Mouse (Mus musculus) urinary bladder, postnatal 36 days (tissue): ENCODE results near the gene Calml4.
"Not testable (repeated sequence)": the region's sequence is repeated elsewhere in the genome, so short reads cannot be mapped to it uniquely, and the experiment has no call there.

Experiments used
- DNase-seq, 2 experiments: peaks; one replicate each; pipeline ENCODE4 v3.0.0; 2022; ENCODE audit warnings: low spot score in 2 of 2, mixed read lengths in 1 of 2

Gene Calml4

GRCm38 (mm10) chr9:62835705-62836446, 22.0 kb upstream of the Calml4 start:
- DNase-seq, result no peak

GRCm38 (mm10) chr9:62837611-62838010, 20.3 kb upstream of the Calml4 start:
- DNase-seq, result no peak

- no peak for DNase-seq
Measured at GRCm38 (mm10) chr9:62838146-62838505, 19.8 kb upstream of the Calml4 start.

- peak; percentile 60 to 73 for DNase-seq
Measured at GRCm38 (mm10) chr9:62838506-62839171, 19.2 kb upstream of the Calml4 start, which contains the start of gene Cln6. TSS of gene Cln6 (plus strand) at chr9:62838785.

GRCm38 (mm10) chr9:62839172-62839770, 18.6 kb upstream of the Calml4 start:
- no peak for DNase-seq

GRCm38 (mm10) chr9:62843356-62844024, 14.4 kb upstream of the Calml4 start:
- DNase-seq, result no peak

- DNase-seq, result no peak
Measured at GRCm38 (mm10) chr9:62844461-62844860, 13.4 kb upstream of the Calml4 start.

GRCm38 (mm10) chr9:62847694-62848093, 10.2 kb upstream of the Calml4 start:
- peak; percentile 74 to 84 for DNase-seq

GRCm38 (mm10) chr9:62848641-62849040, 9.2 kb upstream of the Calml4 start:
- no peak for DNase-seq

DNA sequence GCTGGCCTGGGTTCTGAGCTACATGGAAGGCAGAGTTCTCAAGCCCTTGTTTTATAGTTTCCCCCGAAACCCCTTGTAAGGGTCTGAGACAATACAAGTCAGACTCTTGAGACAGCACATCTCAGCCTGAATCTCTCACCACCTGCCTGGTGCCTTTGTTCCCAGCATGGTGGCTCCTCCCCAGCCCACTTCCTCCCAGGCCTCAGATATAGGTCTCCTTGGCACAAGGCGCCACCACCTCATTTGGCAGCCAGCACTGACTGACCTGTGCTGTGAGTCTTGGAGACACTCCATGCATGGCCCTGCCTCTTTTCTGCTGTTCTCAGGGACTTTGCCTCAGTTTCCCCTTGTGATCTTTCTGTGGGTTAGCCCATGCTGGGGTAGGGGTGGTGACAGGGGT, 6.3 kb upstream of the Calml4 start:
- DNase-seq, result no peak

GRCm38 (mm10) chr9:62854483-62854882, 3.4 kb upstream of the Calml4 start:
- DNase-seq, result no peak

- no peak for DNase-seq
Measured at GRCm38 (mm10) chr9:62857216-62857615, 664 bp upstream of the Calml4 start.

DNA sequence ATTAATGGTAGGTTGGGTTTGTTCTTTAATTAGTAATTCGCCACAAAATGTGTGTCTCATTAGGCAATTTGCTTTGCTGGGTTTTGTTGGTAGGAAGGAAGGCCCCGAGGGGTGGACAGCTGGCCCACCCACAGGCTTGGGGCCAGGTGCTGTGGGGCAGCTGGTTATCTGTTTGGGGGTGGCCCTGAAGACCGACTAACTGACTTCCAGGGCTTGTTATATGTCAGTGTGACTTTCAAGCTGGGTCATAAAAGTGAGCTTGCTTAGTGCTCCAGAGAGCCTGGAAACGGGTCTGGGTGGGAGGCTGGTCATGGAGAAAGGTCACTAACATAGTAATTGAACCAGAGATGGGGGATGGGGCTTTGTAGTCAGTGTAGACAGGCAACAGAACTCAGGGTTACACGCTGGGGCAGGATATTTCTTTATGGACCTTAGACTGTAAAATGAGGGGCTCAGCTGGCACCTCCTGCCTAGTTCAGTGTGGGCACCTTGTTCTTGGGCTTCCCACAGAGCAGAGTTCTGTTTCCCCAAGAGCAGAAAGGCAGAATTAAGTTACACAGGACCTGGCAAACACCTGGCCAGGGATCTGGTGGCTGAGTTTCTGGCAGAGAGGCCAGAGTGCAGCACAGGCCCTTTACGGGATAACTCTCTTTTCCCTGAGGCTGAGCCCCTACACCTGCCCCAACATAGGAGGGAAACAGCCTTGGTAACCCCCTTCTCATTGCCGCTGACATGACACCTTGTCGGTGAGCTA, 563 bp downstream of the Calml4 start:
- no peak for DNase-seq

GRCm38 (mm10) chr9:62860102-62860501, 2.2 kb downstream of the Calml4 start:
- not testable (repeated sequence) for DNase-seq

DNA sequence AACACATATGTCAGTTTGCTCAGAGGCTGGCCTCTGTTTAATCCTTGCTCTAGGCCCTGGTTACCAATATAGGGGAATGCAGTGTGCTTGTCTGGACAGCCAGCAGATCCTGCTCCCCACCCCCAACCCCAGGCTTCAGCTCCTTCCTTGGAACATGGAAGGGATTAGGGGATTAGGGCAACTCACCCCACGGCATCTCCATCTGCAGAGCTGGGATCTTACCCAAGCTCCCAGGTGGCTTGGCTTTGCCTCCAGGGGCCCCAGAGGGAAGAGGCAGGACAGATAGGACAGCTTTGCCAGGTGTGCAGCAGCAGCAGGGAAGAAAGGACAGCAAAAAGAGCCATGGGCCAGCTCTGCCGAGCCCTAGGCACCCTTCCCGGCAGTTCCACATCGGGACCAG, 3.0 kb downstream of the Calml4 start:
- DNase-seq, result no peak

- DNase-seq, result not testable (repeated sequence)
Measured at GRCm38 (mm10) chr9:62869236-62869635, 11.4 kb downstream of the Calml4 start.

DNA sequence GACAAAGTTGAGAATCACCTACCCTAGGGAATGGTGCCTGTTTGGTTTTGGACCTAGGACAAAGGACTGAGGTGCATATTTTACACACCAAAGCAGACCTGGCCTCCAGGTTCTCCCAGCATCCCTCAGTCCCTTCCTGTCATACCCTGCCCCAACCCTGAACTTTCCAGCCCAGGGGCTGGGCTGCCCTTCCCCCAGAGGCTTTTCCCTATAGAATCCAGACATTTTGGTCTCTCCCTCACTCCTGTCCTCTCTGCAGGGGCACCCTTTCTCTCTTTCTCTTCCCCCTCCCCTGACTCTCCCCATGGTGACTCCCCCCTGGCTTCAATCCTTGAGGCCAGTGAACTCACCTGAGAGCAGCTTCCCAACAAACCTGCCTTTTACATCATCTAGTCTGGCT, 12.8 kb downstream of the Calml4 start:
- DNase-seq, result no peak

GRCm38 (mm10) chr9:62876966-62877616, 19.2 kb downstream of the Calml4 start:
- DNase-seq, result no peak

DNA sequence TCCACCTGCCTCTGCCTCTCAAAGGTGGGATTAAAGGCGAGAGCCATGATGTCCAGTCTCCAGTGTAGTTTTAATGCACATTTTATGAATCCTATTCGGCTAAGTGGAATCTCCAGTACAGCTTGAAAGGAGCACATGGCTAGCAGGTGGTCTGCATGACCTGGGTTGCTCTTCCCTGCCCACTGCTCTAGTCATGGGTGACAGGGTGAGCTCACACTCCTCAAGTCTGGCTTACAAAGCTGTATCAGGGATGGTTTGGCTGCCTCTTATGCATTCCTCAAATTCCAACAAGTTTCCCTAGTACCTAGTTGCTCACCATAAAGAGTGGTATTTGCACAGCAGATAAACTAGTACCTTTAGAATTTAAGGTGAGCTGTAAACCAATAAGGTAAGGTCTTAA, 19.9 kb downstream of the Calml4 start:
- DNase-seq, result no peak

DNA sequence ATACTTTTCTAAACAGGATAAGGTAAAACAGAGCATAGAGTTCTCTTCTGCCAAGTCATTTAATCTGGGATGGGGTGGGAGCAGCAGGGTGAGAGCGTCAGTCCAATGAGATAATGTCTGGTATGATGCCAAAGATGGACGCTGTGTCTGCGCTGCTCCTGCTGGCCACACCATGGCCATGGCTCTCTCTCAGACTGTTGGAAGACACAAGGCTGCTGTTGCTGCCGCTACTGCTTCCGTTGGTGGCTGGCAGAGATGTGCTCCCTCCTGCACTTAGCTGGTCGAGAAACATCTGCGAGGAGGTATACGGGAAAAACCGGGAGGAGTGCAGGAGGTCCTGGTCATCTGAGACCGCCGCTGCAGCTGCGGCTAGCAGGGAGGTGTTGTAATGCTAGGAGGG, 24.0 kb downstream of the Calml4 start:
- DNase-seq, result no peak

DNA sequence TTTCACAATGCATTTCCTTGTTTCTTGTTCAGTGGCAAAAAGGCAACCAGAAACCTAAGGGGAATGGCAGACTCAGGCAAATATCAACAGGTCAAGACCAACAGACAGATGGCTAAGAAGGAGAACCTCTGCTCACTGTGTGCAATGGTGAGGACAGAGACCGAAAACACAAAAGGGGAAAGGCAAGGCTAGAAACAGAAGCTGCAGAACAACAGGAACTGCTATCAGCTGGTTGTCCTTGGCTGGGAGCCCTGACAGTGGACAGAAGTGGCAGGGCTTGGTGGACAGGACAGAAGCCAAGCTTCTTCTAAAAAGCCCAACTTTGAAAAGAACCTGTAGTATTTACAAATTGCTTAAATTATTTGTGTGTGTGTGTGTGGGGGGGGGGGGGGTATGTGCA, 36.6 kb downstream of the Calml4 start:
- DNase-seq, result no peak
